Mouse (Mus musculus) right cerebral cortex, postnatal 14 days (tissue): ENCODE measurements at regions not wholly inside any gene's neighbourhood (a gene's known extent, or its start where the extent isn't known, plus 50 kb on each side); places are given as distances from the start of the nearest gene placed in this dataset.

Source experiments
- DNase-seq: peaks from one replicate; pipeline ENCODE4 v3.0.0; 2022

GRCm38 (mm10) chr2:101371834-101372493 lies 252.6 kb upstream of the Rag2 start:
- DNase-seq = no peak

- no peak for DNase-seq
These were observed 243.9 kb upstream of the Rag2 start for GRCm38 (mm10) chr2:101380595-101380994.

GRCm38 (mm10) chr2:101415002-101415401 lies 209.5 kb upstream of the Rag2 start:
- DNase-seq = no peak

- DNase-seq = no peak
These were observed 207.8 kb upstream of the Rag2 start for GRCm38 (mm10) chr2:101416702-101417101.

GRCm38 (mm10) chr2:101433141-101433895 lies 191.2 kb upstream of the Rag2 start:
- DNase-seq = no peak

- DNase-seq = no peak
These were observed 184.3 kb upstream of the Rag2 start for GRCm38 (mm10) chr2:101440231-101440630.

- no peak for DNase-seq
These were observed 183.4 kb upstream of the Rag2 start for GRCm38 (mm10) chr2:101441081-101441630.

GRCm38 (mm10) chr2:101455591-101455990 lies 168.9 kb upstream of the Rag2 start:
- DNase-seq = no peak

- no peak for DNase-seq
These were observed 165.6 kb upstream of the Rag2 start for GRCm38 (mm10) chr2:101458959-101459358.

- DNase-seq = no peak
These were observed 162.1 kb upstream of the Rag2 start for GRCm38 (mm10) chr2:101462450-101462849.

GRCm38 (mm10) chr2:101464291-101465140 lies 160.0 kb upstream of the Rag2 start:
- no peak for DNase-seq

GRCm38 (mm10) chr2:101470569-101471100 lies 153.9 kb upstream of the Rag2 start:
- no peak for DNase-seq

GRCm38 (mm10) chr2:101472449-101473115 lies 151.9 kb upstream of the Rag2 start:
- peak; percentile 88 for DNase-seq

- no peak for DNase-seq
These were observed 151.4 kb upstream of the Rag2 start for GRCm38 (mm10) chr2:101473116-101473485.

- DNase-seq = no peak
These were observed 147.7 kb upstream of the Rag2 start for GRCm38 (mm10) chr2:101476862-101477261.

GRCm38 (mm10) chr2:101490207-101490606 lies 134.3 kb upstream of the Rag2 start:
- DNase-seq = no peak

- no peak for DNase-seq
These were observed 132.8 kb upstream of the Rag2 start for GRCm38 (mm10) chr2:101491762-101492161.

- DNase-seq = no peak
These were observed 116.4 kb upstream of the Rag2 start for GRCm38 (mm10) chr2:101508116-101508515.
